Mouse (Mus musculus) liver, adult 2 months (tissue): ENCODE data around the gene Ndufaf3. TPM values are rescaled to one million over a fixed set of nuclear protein-coding genes. Genes with fewer than 3 reads are reported as not detected.

Source experiments
- DNase-seq: peaks from one replicate; pipeline ENCODE4 v3.0.0-alpha.2; 2011; ENCODE audit warnings: low read depth, low spot score; ENCODE audit errors: extremely low read depth
- H3K27ac ChIP-seq: fragments of 200-500 bp; replicated peaks from 2 replicates; pipeline ENCODE4 v1.5.1; 2012; ENCODE audit warnings: low read depth, mild to moderate bottlenecking, control low read depth, inconsistent platforms, low read length; ENCODE audit not compliant: insufficient read depth
- H3K27me3 ChIP-seq: fragments of 200-500 bp; 2 replicates; pipeline ENCODE4 v1.6.1; 2012; ENCODE audit warnings: mild to moderate bottlenecking, moderate library complexity, low read length, inconsistent platforms; ENCODE audit not compliant: control insufficient read depth, insufficient read depth
- H3K36me3 ChIP-seq: fragments of 200-500 bp; 2 replicates; pipeline ENCODE4 v1.6.1; 2012; ENCODE audit warnings: low read length, inconsistent platforms; ENCODE audit not compliant: control insufficient read depth, insufficient read depth
- H3K4me1 ChIP-seq: fragments of 200-500 bp; 2 replicates; pipeline ENCODE4 v1.6.1; 2011; ENCODE audit warnings: low read length; ENCODE audit not compliant: control insufficient read depth, insufficient read depth
- H3K4me3 ChIP-seq: fragments of 200-500 bp; 2 replicates; pipeline ENCODE4 v1.5.1; 2011; ENCODE audit warnings: low read depth, mild to moderate bottlenecking, control low read depth, low read length, moderate library complexity; ENCODE audit not compliant: insufficient read depth
- H3K79me2 ChIP-seq: fragments of 200-500 bp; 2 replicates; pipeline ENCODE4 v1.6.1; 2012; ENCODE audit warnings: inconsistent platforms, mild to moderate bottlenecking, low read length, moderate library complexity; ENCODE audit not compliant: control insufficient read depth, insufficient read depth
- H3K9ac ChIP-seq: fragments of 200-500 bp; 2 replicates; pipeline ENCODE4 v1.6.1; 2012; ENCODE audit warnings: low read depth, mild to moderate bottlenecking, control low read depth, inconsistent platforms, low read length
- CTCF ChIP-seq: fragments of 200-500 bp; IDR thresholded peaks from 2 replicates; pipeline ENCODE4 v1.5.1; 2011; ENCODE audit warnings: low read depth, low read length, control low read depth
- POLR2A ChIP-seq: fragments of 200-500 bp; IDR thresholded peaks from 2 replicates; pipeline ENCODE4 v1.6.1; 2011; ENCODE audit warnings: low read length, control low read depth; ENCODE audit not compliant: insufficient read depth; ENCODE audit errors: extremely low read depth
- WGBS: fragments of 180-500 bp; shearing (Covaris S2); methylation state at CpG from one replicate; pipeline ENCODE4 v1.1.7; 2018; 5-methylcytosine and 5-hydroxymethylcytosine counted together
- polyA plus RNA-seq: library from polyadenylated mRNA; depleted of rRNA; stranded (reverse); fragments of >200 nt; gene quantifications from 2 replicates; pipeline ENCODE4 v1.2.3, GENCODE M21; 2012
- total RNA-seq: library from RNA; depleted of rRNA; stranded (reverse); fragments of >200 nt; gene quantifications from 2 replicates; pipeline ENCODE4 v1.2.3, GENCODE M21; 2014

Ndufaf3 gene
- total and polyA plus RNA-seq, 2 experiments: 13.4 to 31.3 TPM

DNA sequence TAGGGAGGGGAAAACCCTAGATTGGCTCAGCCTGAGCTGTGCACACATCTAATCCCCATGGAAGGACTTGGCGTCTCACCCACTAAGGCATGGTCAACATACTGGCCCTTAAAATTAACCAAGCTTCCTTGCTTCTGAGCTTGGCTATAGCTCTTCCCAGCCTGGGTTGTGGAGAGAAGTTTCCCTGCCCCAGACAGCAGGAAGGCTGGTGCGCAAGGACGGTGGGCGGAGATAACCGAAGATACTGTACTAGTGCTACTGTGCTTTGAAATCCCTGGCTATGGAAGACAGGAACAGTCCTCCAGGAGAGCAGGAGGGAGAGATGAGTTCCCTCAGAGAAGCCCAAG lies 12.1 kb upstream of the Ndufaf3 start:
- Histone ChIP-seq H3K79me2 (no peaks in the 10 kb centered on the region), H3K27ac (no peak overlapping the region), H3K4me1 (peaks cover 4% of the 10 kb centered on the region; the same call in 1 of the 2 replicates), H3K27me3 (no peaks in the 10 kb centered on the region), H3K9ac (peak overlapping the region; percentile 63), H3K36me3 (no peaks in the 10 kb centered on the region), H3K4me3 (peak overlapping the region; percentile 86; the same call in 1 of the 2 replicates)
- no peak for DNase-seq
- 66% methylated on average over 5 of the region's 5 CpGs for WGBS
- TF ChIP-seq POLR2A (no peak), CTCF (no peak)

DNA sequence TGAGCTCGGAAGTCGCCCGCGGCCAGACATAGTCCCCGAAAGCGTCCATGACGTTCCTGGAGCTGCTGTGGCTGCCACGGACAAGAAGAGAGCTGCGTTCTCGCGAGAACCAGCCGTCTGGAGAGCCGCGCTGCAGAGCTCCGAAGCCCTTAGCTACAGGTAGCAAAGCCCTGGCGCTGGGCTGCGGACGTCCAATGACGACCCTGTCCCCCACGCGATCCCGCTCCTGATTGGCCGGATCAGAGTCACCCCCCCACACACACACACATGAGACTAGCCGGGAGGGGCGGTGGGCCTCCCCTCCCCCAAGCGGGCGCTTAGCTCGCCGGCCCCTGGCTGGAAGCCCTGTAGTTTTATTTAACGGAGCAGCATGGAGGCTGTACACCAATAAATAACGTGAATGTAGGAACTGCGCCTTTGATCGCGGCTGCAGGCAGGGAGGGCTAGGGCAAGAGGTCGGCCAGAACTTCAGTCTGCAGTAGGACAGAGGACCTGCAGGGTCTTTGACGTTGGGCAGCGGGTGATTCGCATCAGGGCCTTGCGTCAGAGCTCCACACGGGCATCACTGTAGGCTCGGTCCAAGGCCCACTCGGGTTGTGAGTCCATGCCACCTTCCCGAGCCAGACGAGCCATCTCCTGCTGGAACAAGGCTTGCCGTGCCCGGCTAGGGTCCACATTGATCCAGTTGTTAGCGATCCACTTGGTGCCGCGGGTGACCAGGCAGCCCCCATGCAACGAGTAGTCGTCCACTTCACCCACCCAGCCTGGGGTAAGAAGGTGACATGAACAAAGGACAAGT lies 11.5 kb upstream of the Ndufaf3 start, which contains the start of gene Wdr6:
TSS of gene Wdr6 (minus strand) at position 195 of the 799 bp plus-strand sequence.
- no peaks in the 10 kb centered on the region for H3K27me3 ChIP-seq
- H3K36me3 ChIP-seq: no peaks in the 10 kb centered on the region
- no peaks in the 10 kb centered on the region for H3K79me2 ChIP-seq
- peaks cover 4% of the 10 kb centered on the region; the same call in 1 of the 2 replicates for H3K4me1 ChIP-seq
- DNase-seq: peak; percentile 78
- peak within 1 kb of the TSS; percentile 86 for H3K4me3 ChIP-seq
- WGBS: 2% methylated on average over 51 of the region's 51 CpGs
- peak within 1 kb of the TSS; percentile 17; the same call in 1 of the 2 replicates for H3K27ac ChIP-seq
- TF ChIP-seq POLR2A (peak; percentile 56; the same call in 1 of the 2 replicates), CTCF (no peak)
- H3K9ac ChIP-seq: peak within 1 kb of the TSS; percentile 84

GRCm38 (mm10) chr9:108577934-108578544 lies 10.8 kb upstream of the Ndufaf3 start:
- H3K4me3 ChIP-seq: peak overlapping the region; percentile 86
- H3K9ac ChIP-seq: peak overlapping the region; percentile 84
- H3K27ac ChIP-seq: 0 out of 2 replicates have a peak overlapping the region, but pooled peaks have one; percentile 17
- DNase-seq: no peak
- no peaks in the 10 kb centered on the region for H3K36me3 ChIP-seq
- no peak for TF ChIP-seq POLR2A
- no peak for TF ChIP-seq CTCF
- no peaks in the 10 kb centered on the region for H3K27me3 ChIP-seq
- no peaks in the 10 kb centered on the region for H3K79me2 ChIP-seq
- WGBS: under 1% methylated on average over 24 of the region's 24 CpGs
- peaks cover 4% of the 10 kb centered on the region; the same call in 1 of the 2 replicates for H3K4me1 ChIP-seq

- H3K27me3 ChIP-seq: no peaks in the 10 kb centered on the region
- H3K36me3 ChIP-seq: peaks cover 2% of the 10 kb centered on the region; the same call in 1 of the 2 replicates
- DNase-seq: no peak
- H3K79me2 ChIP-seq: no peaks in the 10 kb centered on the region
- H3K4me1 ChIP-seq: peaks cover 4% of the 10 kb centered on the region; the same call in 1 of the 2 replicates
- 81% methylated on average over 6 of the region's 6 CpGs for WGBS
- H3K9ac ChIP-seq: no peak overlapping the region
- no peak overlapping the region for H3K27ac ChIP-seq
- TF ChIP-seq CTCF: no peak
- TF ChIP-seq POLR2A: no peak
- no peak overlapping the region for H3K4me3 ChIP-seq
Measured at GRCm38 (mm10) chr9:108577025-108577424, 9.8 kb upstream of the Ndufaf3 start.

GRCm38 (mm10) chr9:108575321-108576297 lies 8.4 kb upstream of the Ndufaf3 start:
- no peak for TF ChIP-seq POLR2A
- TF ChIP-seq CTCF: no peak
- peaks cover 2% of the 10 kb centered on the region; the same call in 1 of the 2 replicates for H3K36me3 ChIP-seq

More at GRCm38 (mm10) chr9:108575321-108576297, 8.4 kb upstream of the Ndufaf3 start:
- H3K9ac ChIP-seq: no peak overlapping the region
- H3K4me1 ChIP-seq: peaks cover 4% of the 10 kb centered on the region; the same call in 1 of the 2 replicates
- H3K27ac ChIP-seq: no peak overlapping the region
- no peaks in the 10 kb centered on the region for H3K79me2 ChIP-seq
- no peak overlapping the region for H3K4me3 ChIP-seq
- DNase-seq: no peak
- WGBS: 93% methylated on average over 37 of the region's 37 CpGs
- no peaks in the 10 kb centered on the region for H3K27me3 ChIP-seq
